Mouse (Mus musculus) lung, adult 18-20 months (tissue): ENCODE measurements at regions not wholly inside any gene's neighbourhood (a gene's known extent, or its start where the extent isn't known, plus 50 kb on each side); places are given as distances from the start of the nearest gene placed in this dataset.

ENCODE experiments used
- DNase-seq, 2 experiments: peaks; one replicate each; pipeline ENCODE4 v3.0.0; 2022; ENCODE audit warnings: mixed read lengths in 2 of 2

- no peak for DNase-seq
Observed at GRCm38 (mm10) chr4:71187801-71188200, 570.0 kb downstream of the Gm11232 start.

- no peak for DNase-seq
Observed at GRCm38 (mm10) chr4:71177661-71178060, 580.1 kb downstream of the Gm11232 start.

GRCm38 (mm10) chr4:71165802-71166201 is 592.0 kb downstream of the Gm11232 start:
- no peak for DNase-seq

- DNase-seq, result no peak
Observed at GRCm38 (mm10) chr4:71131670-71132317, 597.0 kb upstream of the Megf9 start.

- no peak for DNase-seq
Observed at GRCm38 (mm10) chr4:71130946-71131669, 596.3 kb upstream of the Megf9 start.

DNA sequence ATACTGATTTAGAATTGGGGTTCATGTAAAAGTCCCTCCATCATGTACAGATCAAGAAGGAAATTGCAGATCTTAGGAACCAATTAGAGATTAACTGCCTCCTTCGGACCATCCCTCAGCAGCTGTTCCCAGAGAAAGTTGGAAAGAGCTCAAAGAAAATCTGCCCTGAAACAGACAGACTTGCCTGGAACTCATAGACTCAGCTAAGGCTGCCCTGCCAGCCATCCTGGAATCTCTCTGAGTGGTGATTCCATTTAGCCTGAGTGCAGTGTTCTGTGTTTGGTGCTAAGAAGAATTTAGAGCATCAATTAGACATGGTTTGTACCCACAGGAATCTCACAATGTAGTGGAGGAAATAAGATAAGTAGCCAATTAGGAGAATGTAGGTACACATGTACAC is 594.5 kb upstream of the Megf9 start:
- no peak for DNase-seq
